Mouse (Mus musculus) adrenal gland, adult 2 months (tissue): ENCODE measurements around the gene Prpf40b. TPM values are rescaled to one million over a fixed set of nuclear protein-coding genes. Genes with fewer than 3 reads are reported as not detected.

Experiments used
- DNase-seq: peaks from one replicate; pipeline ENCODE4 v3.0.0; 2021
- polyA plus RNA-seq: library from polyadenylated mRNA; depleted of rRNA; stranded (reverse); fragments of >200 nt; gene quantifications from 2 replicates; pipeline ENCODE4 v1.2.3, GENCODE M21; 2012
- total RNA-seq, 2 experiments: library from RNA; stranded (reverse); gene quantifications; 2 replicates each; pipeline ENCODE4 v1.2.3; 2021

Prpf40b gene
- total and polyA plus RNA-seq, 3 experiments = 38.8 to 84.1 (median 41.0) TPM

- DNase-seq = peak; percentile 81
These were observed 38.2 kb downstream of the Prpf40b start for GRCm38 (mm10) chr15:99332921-99333675.

DNA sequence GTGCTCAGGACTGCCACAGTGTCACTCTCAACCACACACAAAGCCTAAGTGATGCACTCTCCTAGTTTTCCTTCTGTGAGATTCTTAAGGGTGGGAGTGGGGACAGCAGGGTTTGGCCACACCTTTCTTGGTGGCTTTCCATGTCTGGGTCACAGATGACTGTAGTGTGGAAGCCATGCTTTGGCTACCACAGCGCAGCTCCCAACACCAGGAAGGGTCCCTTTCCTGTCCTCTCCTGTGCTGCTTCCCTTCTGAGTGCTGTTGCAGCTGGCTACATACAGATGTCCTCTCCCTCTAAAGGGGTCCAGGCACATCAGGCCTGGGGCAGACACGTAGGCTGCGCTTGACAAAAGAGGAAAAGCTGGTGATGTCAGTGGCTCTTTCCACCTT, 38.8 kb downstream of the Prpf40b start:
- peak; percentile 35 for DNase-seq

GRCm38 (mm10) chr15:99334500-99334899, 39.6 kb downstream of the Prpf40b start:
- DNase-seq = no peak

- no peak for DNase-seq
These were observed 41.0 kb downstream of the Prpf40b start for GRCm38 (mm10) chr15:99335801-99336320.

- DNase-seq = no peak
These were observed 44.0 kb downstream of the Prpf40b start for GRCm38 (mm10) chr15:99338916-99339315.

DNA sequence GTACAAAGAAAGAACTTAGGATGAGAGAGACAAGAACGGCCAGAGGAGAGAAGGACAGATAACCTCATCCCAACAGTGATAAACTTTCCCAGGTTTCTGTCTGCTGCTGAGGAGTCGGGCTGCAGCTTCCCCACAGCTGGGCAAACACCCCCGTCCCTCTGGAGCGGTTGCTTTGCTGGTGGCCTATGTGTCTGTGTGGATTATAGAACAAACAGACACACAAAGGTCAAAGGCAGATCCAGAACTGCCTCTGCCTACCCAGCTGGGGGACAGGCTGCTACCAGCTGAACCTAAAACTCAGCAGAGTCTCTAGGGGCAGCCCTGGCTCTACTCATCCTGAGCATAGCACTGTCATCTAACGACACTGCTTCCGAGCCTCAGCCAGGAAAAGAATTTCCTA, 44.8 kb downstream of the Prpf40b start:
- no peak for DNase-seq

GRCm38 (mm10) chr15:99341102-99341501, 46.2 kb downstream of the Prpf40b start:
- DNase-seq = no peak

- DNase-seq = no peak
These were observed 47.5 kb downstream of the Prpf40b start for GRCm38 (mm10) chr15:99342194-99342981.

- DNase-seq = no peak
These were observed 48.7 kb downstream of the Prpf40b start for GRCm38 (mm10) chr15:99343414-99344147.

DNA sequence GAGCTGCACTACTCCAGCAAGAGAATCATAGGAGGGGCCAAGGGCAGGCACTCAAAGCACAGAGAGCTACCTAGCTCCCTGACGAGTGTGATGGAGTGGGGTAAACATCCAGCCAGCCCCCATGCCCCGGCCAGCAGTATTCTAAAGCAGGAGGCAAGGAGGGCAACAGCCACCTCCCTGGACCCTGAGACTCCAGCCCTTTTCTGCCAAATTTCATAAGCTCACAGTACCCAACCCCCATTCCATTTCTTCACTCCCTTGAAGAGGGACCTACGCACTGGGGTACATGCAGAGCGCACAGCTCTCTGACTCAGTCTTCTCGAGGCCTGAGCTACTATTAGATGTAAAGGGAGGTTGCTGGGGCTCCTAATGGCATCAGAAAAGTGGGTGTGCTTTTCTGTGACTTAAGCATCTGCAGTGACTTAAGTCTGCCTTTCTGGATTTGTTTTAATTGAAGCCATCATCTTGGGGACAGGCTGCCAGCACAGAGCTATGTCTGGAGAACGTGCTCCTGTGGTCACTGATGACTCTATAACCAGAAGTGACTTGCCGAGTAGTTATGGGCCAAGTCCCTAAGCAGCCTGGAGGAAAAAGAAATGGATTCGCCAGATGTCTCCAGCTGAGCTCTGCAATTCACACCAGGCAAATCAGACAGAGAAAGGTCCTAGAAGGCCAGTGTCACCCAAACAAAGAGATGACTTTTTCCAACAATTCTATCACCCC, 49.4 kb downstream of the Prpf40b start:
- no peak for DNase-seq

DNA sequence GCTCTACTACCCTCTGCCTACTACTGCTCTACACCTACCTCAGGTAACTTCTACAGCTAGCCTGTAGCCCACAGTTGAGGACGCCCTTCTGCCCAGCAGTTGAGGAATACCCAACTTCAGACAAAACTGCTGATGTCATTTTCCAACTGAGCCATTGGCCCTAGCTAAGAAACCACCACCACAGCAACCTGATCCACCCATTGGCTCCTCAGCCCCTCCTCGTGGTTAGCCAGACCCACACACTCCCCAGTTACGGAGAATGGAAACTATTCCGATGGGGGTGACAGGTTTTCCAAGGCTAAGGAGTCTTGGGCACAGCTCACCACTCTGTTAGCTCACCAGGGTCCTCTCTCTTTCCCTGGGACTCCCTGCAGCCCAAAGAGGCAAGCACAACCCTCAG, 50.1 kb downstream of the Prpf40b start:
- no peak for DNase-seq

- no peak for DNase-seq
These were observed 56.7 kb downstream of the Prpf40b start for GRCm38 (mm10) chr15:99351610-99352009.

DNA sequence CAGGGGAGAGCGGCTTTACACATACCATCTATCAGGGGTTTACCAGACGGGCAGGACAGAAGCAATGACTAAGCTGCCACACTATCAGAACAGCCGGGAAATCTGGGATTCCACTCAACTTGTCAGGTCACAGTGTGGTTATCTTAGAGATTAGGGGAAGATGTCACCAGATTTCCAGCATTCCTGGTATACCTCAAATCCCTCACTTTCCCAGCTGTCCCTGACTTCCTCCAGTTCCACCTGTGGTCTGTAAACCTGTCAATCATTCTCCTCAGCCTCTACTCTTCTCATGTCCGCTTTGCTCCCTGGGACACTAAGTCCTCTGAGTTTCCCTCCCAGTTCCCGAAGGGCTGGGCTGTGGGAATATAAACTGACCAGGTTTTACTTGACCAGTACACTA, 57.4 kb downstream of the Prpf40b start:
- DNase-seq = no peak

DNA sequence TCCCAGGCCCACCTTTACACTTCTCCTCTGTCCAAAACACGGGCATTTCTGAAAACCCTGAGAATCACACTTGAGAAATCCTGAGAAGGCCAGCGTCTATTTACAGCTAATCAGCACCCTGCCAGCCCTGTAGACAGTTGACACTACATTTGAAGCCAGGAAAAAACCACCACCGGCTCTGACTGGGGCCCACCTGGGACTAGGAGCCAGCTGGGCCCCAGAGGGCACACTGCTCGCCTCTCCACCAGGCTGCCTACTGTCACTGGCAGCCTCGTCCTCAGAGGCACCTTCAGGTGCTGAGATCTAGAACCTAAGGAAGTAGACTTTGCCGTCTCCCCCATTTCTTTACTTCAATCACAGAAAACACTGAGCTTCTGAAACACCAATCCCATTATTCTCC, 60.8 kb downstream of the Prpf40b start:
- DNase-seq = no peak

GRCm38 (mm10) chr15:99356462-99356861, 61.6 kb downstream of the Prpf40b start:
- no peak for DNase-seq

DNA sequence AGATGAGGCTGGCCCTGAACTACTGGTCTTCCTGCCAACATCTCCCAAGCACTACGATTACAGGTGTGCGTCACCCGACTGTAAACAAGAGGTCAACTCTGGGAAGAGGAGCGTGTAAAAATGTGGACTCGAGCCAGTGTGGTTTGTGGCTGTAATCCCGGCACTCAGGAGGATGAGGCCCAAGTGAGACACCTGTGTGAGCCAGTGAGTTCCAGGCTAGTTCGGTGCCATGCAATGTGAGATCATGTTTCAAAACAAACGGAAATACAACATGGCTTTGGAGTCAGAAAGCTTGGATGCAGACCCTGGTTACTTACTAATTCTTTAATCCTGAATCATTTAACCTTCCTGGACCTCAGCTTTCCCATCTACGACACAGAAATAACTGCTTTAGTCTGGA, 64.1 kb downstream of the Prpf40b start:
- DNase-seq = no peak

GRCm38 (mm10) chr15:99364022-99364530, 69.2 kb downstream of the Prpf40b start:
- DNase-seq = no peak

- no peak for DNase-seq
These were observed 70.0 kb downstream of the Prpf40b start for GRCm38 (mm10) chr15:99364921-99365320.
